Mouse (Mus musculus): Measurements from ENCODE around the gene Mmp9. TPM values are rescaled to one million over a fixed set of nuclear protein-coding genes. Genes with fewer than 3 reads are reported as not detected.

Gene Mmp9
- polyA plus RNA-seq (2011; ENCODE audit: insufficient read depth, insufficient read length, low read depth, missing spikeins): 5.8 and 6.2 TPM in 2 replicates

DNA sequence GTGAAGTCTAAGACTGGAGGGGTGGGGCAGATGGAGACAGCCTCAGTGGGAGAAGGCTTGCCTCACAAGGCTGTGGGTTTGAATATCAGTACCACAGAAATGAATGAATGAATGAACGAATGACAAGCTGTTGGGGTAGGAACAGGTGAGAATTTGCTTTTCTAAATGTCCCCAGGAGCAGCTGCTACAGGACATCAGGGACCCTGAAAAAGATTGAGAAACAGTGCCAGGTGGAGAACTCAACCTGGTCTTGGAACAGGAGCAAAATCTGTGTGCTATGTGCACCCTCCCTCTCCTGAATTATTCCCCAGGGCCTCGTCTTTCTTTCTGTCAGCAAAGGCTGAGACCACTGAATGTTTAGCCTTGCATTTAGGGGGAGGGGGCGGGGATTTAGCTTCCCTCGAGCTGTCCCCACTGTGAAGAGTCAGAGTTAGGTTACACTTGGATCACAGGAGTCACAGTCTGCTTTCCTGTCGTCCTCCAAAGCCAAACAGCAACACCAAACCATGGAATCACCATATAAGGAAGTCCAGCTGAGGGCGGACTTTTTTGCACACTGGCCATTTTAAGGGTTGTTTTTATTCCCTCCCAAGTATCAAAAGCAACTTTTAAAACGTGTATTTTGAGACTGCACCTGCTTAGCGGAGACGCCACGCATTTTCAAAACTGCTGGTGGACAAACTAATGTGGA is at the start of gene Mmp9:
TSS of gene Mmp9 (plus strand) at position 641 of the 691 bp plus-strand sequence.
- no peak within 1 kb of the TSS for H3K4me3 ChIP-seq (ENCODE audit: low read depth, low read length)
- H3K36me3 ChIP-seq (ENCODE audit: control insufficient read depth, insufficient read depth, low read length, poor library complexity, severe bottlenecking): no peaks in the 10 kb centered on the region
- no peak within 1 kb of the TSS for H3K27ac ChIP-seq (ENCODE audit: insufficient read depth, low read length)
- no peaks in the 10 kb centered on the region for H3K27me3 ChIP-seq (ENCODE audit: control insufficient read depth, insufficient read depth, low read length, poor library complexity, severe bottlenecking)
- peaks cover 10% of the 10 kb centered on the region for H3K4me1 ChIP-seq (ENCODE audit: control insufficient read depth, insufficient read depth, low read length)
- H3K9me3 ChIP-seq (replicated peaks; ENCODE audit: control insufficient read depth, insufficient read depth, low read length, poor library complexity, severe bottlenecking): no peaks in the 10 kb centered on the region
- no peak within 1 kb of the TSS for H3K9ac ChIP-seq (ENCODE audit: low read depth, poor library complexity, severe bottlenecking)
- TF ChIP-seq CTCF (IDR thresholded peaks at IDR 0.05; ENCODE audit: low read depth, low read length) (no peak), POLR2A (IDR thresholded peaks at IDR 0.05; ENCODE audit: insufficient read depth, low read length) (no peak), EP300 (IDR thresholded peaks at IDR 0.05; ENCODE audit: insufficient read depth, low read depth, low read length) (no peak)

DNA sequence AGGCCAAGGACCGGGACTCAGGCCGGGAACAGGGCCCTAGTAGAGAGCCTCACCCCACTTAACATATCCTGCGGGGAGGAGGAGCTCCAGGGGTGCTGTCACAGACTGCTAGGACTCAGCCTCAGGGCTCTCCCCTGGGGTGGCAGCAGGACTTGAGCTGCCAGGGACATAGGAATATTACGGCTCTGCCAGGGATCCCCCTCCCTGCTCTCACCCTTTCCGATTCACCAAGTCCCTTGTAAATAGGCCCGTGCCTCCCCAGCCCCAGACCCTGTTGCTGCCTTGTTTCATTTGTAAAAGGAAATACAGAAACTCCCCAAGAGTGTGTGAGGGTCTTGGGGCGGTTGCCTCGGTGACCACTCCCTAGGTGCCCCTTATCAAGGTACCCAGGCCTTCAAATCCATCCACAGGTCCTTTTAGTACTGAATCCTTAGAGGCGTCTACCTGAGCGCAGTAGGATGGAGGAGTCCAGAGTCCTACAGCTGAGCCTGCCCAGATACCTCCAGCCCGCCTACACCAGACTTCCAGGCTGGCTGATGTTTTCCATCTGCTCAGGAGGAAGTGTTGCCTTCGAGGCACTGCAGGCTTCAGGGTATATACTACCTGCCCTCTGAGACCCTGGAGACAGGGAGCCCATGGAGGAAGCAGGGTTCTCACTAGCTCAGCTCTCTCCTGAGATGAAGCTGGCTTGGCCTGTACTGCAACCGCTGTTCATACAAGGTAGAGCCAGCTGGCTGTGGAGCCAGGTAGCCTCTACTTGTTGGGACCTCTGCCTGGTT is 49.3 kb upstream of the Mmp9 start:
- no peaks in the 10 kb centered on the region for H3K9me3 ChIP-seq (replicated peaks; ENCODE audit: control insufficient read depth, insufficient read depth, low read length, poor library complexity, severe bottlenecking)
- no peak overlapping the region for H3K27ac ChIP-seq (ENCODE audit: insufficient read depth, low read length)
- peaks cover 44% of the 10 kb centered on the region for H3K36me3 ChIP-seq (ENCODE audit: control insufficient read depth, insufficient read depth, low read length, poor library complexity, severe bottlenecking)
- H3K4me1 ChIP-seq (ENCODE audit: control insufficient read depth, insufficient read depth, low read length): no peaks in the 10 kb centered on the region
- TF ChIP-seq EP300 (IDR thresholded peaks at IDR 0.05; ENCODE audit: insufficient read depth, low read depth, low read length) (no peak), CTCF (IDR thresholded peaks at IDR 0.05; ENCODE audit: low read depth, low read length) (no peak), POLR2A (IDR thresholded peaks at IDR 0.05; ENCODE audit: insufficient read depth, low read length) (no peak)
- no peaks in the 10 kb centered on the region for H3K27me3 ChIP-seq (ENCODE audit: control insufficient read depth, insufficient read depth, low read length, poor library complexity, severe bottlenecking)
- H3K4me3 ChIP-seq (ENCODE audit: low read depth, low read length): no peak overlapping the region
- H3K9ac ChIP-seq (ENCODE audit: low read depth, poor library complexity, severe bottlenecking): no peak overlapping the region

DNA sequence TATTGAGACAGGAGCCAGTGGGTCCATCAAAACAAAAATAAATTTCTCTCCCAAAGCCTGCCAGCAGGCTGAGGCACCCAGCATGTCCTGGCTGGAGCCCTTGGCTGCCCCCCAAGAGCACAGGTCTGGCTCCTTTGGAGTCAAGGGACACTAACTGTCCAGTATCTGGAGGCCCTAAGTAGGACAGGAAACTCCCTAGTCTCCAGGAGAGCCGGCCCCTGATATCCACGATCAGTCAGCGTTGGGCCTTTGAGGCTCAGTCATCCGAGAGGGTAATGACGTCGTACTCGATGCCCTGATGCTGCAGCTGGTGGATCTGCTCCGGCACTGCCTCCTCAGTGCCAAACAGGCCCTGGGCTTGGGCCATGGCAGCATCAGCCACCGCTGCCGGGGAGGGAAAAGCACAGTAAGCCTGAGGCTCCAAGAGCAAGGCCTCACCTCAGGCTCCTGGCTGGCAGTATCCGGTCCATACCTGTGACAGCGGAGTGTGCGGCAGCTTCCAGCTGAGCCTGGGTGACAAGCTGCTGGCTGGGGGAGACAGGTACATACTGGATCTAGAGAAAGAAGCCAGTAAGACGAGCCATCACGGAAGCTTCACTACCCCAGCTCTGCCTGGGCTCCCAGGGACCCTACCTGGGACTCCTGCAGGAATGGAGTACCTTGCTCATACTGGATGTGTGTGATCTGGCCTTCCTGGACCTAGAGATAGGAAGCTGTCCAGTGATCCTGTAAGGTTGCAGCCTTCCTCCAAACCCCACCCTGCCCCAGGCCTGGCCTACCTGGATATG is 48.5 kb upstream of the Mmp9 start:
- H3K9ac ChIP-seq (ENCODE audit: low read depth, poor library complexity, severe bottlenecking): no peak overlapping the region
- H3K36me3 ChIP-seq (ENCODE audit: control insufficient read depth, insufficient read depth, low read length, poor library complexity, severe bottlenecking): peaks cover 39% of the 10 kb centered on the region
- TF ChIP-seq POLR2A (IDR thresholded peaks at IDR 0.05; ENCODE audit: insufficient read depth, low read length): no peak
- no peak for TF ChIP-seq CTCF (IDR thresholded peaks at IDR 0.05; ENCODE audit: low read depth, low read length)
- no peak for TF ChIP-seq EP300 (IDR thresholded peaks at IDR 0.05; ENCODE audit: insufficient read depth, low read depth, low read length)

DNA sequence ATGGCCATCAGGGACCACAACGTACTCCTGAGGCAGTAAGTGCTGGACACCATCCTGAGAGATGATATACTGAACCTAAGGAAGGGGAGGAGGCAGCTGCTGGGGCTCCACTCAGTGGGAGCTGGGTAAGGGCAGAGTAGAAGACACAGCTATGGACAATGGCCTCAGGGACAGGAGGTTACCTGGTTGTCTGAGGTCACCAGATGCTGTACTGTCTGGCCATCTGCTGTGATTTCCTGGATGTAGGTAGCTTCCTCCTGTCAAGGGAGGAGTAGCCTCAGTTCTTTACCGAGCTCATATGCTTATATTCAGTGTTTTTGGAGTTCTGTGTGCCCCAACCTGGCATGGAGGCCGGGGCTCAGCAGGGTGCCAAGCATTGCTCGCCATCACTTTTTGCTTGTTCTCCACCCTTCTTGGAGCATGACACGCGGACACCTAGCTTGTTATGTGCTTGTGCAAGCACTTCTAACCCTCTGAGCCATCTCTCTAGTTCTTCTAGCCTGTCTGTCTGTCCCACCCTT is 47.8 kb upstream of the Mmp9 start:
- no peaks in the 10 kb centered on the region for H3K9me3 ChIP-seq (replicated peaks; ENCODE audit: control insufficient read depth, insufficient read depth, low read length, poor library complexity, severe bottlenecking)
- H3K27ac ChIP-seq (ENCODE audit: insufficient read depth, low read length): no peak overlapping the region
- H3K9ac ChIP-seq (ENCODE audit: low read depth, poor library complexity, severe bottlenecking): no peak overlapping the region
- H3K4me1 ChIP-seq (ENCODE audit: control insufficient read depth, insufficient read depth, low read length): no peaks in the 10 kb centered on the region
- H3K4me3 ChIP-seq (ENCODE audit: low read depth, low read length): no peak overlapping the region
- TF ChIP-seq EP300 (IDR thresholded peaks at IDR 0.05; ENCODE audit: insufficient read depth, low read depth, low read length) (no peak), CTCF (IDR thresholded peaks at IDR 0.05; ENCODE audit: low read depth, low read length) (no peak), POLR2A (IDR thresholded peaks at IDR 0.05; ENCODE audit: insufficient read depth, low read length) (no peak)
- peaks cover 35% of the 10 kb centered on the region for H3K36me3 ChIP-seq (ENCODE audit: control insufficient read depth, insufficient read depth, low read length, poor library complexity, severe bottlenecking)
- H3K27me3 ChIP-seq (ENCODE audit: control insufficient read depth, insufficient read depth, low read length, poor library complexity, severe bottlenecking): no peaks in the 10 kb centered on the region

More for the DNA sequence above, 48.5 kb upstream of the Mmp9 start:
- H3K9me3 ChIP-seq (replicated peaks; ENCODE audit: control insufficient read depth, insufficient read depth, low read length, poor library complexity, severe bottlenecking): no peaks in the 10 kb centered on the region
- no peaks in the 10 kb centered on the region for H3K4me1 ChIP-seq (ENCODE audit: control insufficient read depth, insufficient read depth, low read length)
- H3K4me3 ChIP-seq (ENCODE audit: low read depth, low read length): no peak overlapping the region
- no peak overlapping the region for H3K27ac ChIP-seq (ENCODE audit: insufficient read depth, low read length)
- no peaks in the 10 kb centered on the region for H3K27me3 ChIP-seq (ENCODE audit: control insufficient read depth, insufficient read depth, low read length, poor library complexity, severe bottlenecking)

DNA sequence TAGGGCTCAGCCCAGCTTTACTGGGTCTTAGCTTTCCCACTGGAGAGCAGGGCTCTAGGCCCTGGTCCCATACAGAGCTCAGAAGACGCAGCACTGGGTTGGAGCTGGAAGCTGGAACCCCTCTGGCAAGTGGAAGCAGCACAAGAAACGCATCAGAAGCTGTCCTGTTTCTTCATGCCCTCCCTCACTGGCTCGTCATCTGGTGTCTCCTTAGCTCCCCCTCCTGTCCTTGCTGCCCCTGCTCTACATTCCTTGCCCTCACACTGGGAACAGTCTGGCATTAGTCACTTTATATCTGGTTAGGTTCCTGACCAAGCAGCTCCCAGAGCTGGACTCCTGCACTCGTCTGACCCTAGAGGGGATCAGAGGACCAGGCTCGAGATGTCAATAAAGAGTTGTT is 46.5 kb upstream of the Mmp9 start:
- H3K9ac ChIP-seq (ENCODE audit: low read depth, poor library complexity, severe bottlenecking): no peak overlapping the region
- peaks cover 40% of the 10 kb centered on the region for H3K36me3 ChIP-seq (ENCODE audit: control insufficient read depth, insufficient read depth, low read length, poor library complexity, severe bottlenecking)
- no peaks in the 10 kb centered on the region for H3K27me3 ChIP-seq (ENCODE audit: control insufficient read depth, insufficient read depth, low read length, poor library complexity, severe bottlenecking)
- no peak for TF ChIP-seq POLR2A (IDR thresholded peaks at IDR 0.05; ENCODE audit: insufficient read depth, low read length)
- TF ChIP-seq EP300 (IDR thresholded peaks at IDR 0.05; ENCODE audit: insufficient read depth, low read depth, low read length): no peak
- no peak for TF ChIP-seq CTCF (IDR thresholded peaks at IDR 0.05; ENCODE audit: low read depth, low read length)
- H3K27ac ChIP-seq (ENCODE audit: insufficient read depth, low read length): no peak overlapping the region
- H3K4me3 ChIP-seq (ENCODE audit: low read depth, low read length): no peak overlapping the region
- no peaks in the 10 kb centered on the region for H3K9me3 ChIP-seq (replicated peaks; ENCODE audit: control insufficient read depth, insufficient read depth, low read length, poor library complexity, severe bottlenecking)
- no peaks in the 10 kb centered on the region for H3K4me1 ChIP-seq (ENCODE audit: control insufficient read depth, insufficient read depth, low read length)

Data from ES-Bruce4 (cell line).